Mouse (Mus musculus) cerebellum, adult 2 months (tissue): ENCODE measurements around the gene Ly6g6f.

Source experiments
- CTCF ChIP-seq: fragments of 200-500 bp; IDR thresholded peaks from 2 replicates; pipeline ENCODE4 v1.5.1; 2011; ENCODE audit warnings: low read depth, mild to moderate bottlenecking, control low read depth, low read length, moderate library complexity, borderline replicate concordance; ENCODE audit not compliant: insufficient read depth
- POLR2A ChIP-seq: fragments of 200-500 bp; IDR thresholded peaks from 2 replicates; pipeline ENCODE4 v1.6.1; 2011; ENCODE audit warnings: low read length, control low read depth, borderline replicate concordance; ENCODE audit not compliant: insufficient read depth

DNA sequence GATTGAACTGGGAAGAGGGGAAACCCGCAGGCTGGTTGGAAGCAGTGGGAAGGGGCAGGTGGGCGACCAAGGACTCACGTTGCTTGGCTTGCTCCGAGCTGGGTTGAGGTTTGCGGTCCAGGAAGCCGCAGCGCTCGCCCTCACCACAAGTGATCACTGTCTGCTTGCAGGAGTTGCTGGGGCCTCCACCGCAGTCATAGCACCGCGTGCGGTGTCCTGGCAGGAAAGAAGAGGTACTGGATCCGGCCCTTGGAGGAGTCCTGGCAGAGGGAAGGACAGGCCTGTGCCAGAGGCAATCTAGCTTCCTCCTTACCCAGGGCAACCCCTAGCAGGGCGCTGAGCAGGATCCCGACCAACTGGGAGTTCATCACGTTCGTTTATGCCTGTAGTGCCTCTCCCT, 11.3 kb downstream of the Ly6g6f start:
- TF ChIP-seq CTCF (no peak), POLR2A (peak; percentile 39; the same call in 1 of the 2 replicates)
